Mouse (Mus musculus) B cell, adult 2 months (primary cell): ENCODE data around the gene Gm10491.
A peak's percentile ranks its signal among the peaks of the same experiment; 100 is the strongest.
"Not testable (repeated sequence)": the region's sequence is repeated elsewhere in the genome, so short reads cannot be mapped to it uniquely, and the experiment has no call there.

Experiments
- DNase-seq, 2 experiments: peaks; one replicate each; pipeline ENCODE4 v3.0.0; 2022

The Gm10491 gene

DNA sequence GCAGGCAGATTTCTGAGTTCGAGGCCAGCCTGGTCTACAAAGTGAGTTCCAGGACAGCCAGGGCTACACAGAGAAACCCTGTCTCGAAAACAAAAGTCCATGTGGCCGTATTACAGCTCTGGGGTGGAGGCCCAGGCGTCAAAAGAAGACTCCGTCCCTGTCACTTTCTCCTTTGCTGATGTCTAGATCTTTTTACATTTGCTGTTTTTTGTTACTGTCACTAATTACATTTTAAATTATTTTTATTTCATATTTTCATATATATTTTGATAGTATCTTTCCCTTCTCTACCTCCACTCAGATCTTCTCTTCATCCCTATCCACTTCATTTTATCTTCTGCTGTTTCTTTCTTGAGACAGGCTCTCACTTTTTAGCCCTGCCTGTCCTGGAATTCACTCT is at the start of gene Gm10491:
Gene Gm10491 (minus strand): TSS at position 101 of the 400 bp plus-strand sequence.
- no peak for DNase-seq

DNA sequence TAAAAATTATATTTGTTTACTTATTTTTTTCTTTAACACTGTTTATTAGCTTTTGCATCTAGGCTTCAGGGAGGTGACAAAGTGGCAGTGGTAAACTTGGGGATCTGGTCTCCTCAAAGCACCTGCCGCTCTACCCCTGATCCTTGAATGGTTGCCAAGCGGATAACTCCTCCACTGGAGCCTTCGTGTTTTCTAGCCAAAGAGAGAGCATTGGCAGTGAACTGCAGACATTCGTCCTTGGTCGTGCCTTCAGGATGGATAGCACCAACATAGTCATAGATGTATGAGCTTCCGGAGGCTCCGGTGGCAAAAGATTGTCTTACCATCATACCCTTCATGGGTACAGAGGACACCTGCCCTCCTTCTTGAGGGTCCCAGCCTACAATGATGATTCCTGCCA is 42.5 kb upstream of the Gm10491 start:
- DNase-seq, result no peak

DNA sequence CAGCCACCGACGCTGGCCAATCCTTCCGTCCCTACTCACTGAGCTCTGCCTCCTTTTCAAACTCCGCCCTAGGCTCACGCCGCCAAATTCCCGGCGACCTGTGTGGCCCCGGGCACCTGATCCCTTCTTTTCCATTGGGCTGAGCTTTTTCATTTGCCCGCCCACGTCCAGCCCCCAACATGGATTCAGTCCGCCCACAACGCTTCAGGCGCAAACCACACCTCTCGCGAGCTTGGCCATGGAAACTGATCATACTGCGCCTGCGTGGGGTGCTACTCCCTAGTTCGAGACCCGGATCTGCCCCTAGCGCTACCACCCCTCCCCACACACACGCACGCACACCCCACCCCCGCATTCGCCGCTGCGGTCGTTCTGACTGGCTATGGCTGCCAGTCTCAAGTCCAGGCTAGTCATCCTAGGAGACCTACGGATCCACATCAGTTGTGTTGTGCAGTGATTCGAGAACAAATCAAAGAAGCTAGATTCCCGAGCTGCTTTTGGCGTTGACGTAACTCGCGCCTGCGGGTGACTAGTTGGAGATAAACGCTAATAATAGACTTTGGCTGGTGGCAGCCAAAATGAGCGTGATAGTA is 40.4 kb upstream of the Gm10491 start:
- DNase-seq, result peak; percentile 86 to 89

DNA sequence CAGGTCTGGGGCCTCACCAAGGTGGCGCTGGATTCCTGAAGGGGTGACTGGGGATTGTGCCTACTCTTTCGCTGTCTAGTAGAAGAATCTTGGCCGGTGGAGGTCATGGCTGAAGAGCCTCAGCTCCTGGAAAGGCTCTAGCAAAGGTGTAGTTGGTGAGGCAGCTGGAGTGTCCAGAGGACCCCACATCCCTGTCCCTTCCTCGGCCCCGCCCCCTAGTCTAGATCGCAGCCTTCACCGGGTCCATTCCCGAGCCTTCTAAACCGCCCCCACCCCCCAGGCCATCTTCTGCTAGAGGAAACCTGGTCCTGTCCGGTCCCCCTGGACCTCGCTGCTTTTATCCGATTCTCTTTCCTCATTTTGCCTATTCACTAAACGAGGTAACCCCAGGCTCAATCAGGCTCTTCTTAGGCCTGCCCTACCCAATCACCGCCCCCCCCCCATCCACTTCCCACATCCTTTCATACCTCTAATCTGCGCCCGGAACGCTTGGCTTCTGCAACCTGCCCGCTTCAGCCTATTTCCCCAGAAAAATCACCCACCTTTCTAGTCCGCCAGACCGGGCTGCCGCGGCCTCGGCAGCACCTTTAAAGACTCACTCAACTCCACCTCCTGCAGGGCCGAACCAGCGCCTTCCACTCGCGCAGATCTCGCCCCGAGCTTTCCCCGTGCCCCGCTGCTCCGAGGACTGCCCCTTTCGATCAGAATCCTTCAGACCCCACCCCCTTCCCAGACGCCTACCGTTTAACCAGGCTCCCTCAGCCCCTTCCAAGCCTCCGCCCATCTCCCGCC is 39.7 kb upstream of the Gm10491 start, which contains the start of gene Hdac6:
Gene Hdac6 (minus strand): TSS at position 782 of the 792 bp plus-strand sequence.
- peak; percentile 1 to 6 for DNase-seq

DNA sequence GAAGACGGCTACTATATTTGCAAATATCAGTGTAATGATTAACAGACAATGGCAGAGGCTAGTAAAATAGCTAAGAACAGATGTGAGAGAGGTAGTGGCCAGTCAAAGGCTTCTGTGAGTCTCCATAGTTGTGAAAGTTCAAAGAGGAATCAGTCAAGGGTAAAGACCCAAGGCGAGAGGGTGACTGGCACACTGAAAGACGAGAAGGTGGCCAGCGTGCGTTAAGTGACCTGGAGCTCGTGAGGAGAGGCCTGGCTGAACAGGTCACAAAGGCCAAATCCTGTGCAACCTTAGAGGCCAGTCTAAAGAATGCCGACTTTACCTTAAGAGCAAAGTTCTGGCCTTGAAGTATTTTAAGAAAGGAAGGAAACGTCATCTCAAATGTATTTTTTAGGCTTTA is 38.0 kb upstream of the Gm10491 start:
- no peak for DNase-seq

DNA sequence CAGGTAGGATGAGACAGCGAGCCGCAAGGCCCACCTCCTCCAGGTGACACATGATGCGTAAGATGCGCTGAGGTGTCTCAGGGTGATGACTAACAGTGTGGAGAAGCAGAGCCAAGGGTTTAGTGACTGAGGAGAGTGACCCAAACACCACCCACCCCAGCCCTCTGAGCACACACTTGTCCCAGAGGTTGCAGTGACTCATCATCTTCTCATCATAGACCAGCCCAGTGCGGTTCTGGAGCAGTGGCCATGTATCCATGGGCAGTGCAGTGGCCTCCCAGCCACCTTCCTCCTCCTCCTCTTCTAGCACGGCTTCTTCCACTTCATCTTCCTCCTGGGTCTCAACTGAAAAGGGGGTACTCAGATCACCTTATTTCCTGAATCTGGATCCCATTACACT is 30.0 kb upstream of the Gm10491 start:
- no peak for DNase-seq

DNA sequence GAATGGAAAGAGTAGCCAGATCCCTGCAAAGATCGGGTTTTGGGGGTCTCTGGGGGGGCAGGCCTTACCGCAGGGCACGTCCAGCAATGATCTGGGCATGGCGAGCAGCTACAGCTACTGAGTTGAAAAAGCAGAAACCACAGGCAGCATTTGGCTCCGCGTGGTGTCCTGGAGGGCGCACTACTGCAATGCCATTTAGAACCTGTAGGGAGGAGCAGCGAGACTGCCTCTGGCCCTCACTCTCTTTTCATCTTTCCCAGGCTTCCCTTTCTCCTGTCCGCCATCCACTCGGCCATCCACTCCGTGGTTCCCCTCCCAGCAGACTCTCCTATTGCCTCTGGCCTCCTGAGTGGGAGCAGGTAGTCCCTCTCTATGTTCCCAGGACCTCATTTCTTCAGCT is 29.2 kb upstream of the Gm10491 start:
- DNase-seq, result no peak

DNA sequence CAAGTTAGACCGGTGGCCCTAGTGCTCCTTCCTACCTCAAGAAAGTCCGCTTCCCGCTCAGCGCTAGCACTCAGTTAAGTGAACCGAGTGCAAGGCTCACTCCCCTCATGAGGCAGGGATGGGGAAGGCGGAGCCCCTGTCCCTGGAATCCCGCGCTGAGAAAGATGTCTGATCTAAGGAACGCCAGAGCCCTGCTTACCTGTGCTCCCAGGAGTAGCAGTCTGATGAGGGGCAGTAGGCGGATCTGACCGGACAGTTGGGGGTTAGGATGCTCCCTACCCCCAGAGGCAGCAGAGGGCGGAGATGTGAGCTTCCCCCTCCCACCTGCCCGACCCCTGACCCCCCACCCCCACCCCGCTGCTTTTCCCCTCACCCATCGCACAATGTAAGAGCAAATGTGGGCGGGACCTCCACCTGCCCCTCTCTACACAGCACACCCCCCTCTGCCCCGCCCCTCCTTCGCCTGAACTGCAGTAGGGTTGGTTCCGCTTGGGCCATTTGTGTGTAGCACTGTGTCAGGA is 20.7 kb upstream of the Gm10491 start, which contains the start of gene Eras:
Gene Eras (minus strand): TSS at position 338 of the 521 bp plus-strand sequence.
- no peak for DNase-seq

DNA sequence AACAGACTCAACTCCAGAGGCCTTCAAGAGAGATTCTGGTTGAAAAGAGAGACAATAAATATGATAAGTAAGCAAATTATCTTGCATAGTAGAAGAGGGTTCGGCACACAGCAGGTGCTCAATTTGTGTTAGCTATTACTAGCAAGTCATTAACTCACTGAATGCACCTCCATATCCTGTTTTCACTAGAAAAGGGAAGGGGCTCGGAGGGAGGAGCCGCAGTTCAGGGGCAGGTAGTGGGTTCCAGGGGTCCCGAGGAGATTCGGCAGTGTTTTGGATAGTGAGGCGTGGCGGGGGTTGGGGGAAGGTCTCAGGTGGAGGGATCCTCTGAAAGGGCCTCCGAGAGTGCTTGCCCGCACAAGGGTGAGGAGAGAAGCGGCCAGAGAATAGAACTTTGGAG is 19.5 kb upstream of the Gm10491 start:
- no peak for DNase-seq

DNA sequence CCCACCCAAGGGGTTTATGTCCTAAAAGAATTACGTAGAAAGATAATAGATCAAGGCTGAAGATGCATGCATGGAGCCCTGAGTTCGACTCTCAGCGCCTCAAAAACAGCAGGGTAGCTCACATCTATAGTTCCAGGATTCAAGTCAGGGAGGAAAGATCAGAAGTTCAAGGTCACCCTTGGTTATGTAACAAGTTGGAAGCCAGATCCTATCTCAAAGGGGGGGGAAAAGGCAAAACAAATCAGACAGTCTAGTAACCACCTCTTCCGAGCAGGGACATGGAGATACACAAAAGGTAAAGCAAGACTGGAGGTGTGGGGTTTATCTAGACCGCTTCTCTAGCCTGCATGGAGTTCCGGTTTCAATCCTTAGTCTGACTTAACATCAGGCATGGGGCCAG is 18.6 kb upstream of the Gm10491 start:
- DNase-seq, result no peak

DNA sequence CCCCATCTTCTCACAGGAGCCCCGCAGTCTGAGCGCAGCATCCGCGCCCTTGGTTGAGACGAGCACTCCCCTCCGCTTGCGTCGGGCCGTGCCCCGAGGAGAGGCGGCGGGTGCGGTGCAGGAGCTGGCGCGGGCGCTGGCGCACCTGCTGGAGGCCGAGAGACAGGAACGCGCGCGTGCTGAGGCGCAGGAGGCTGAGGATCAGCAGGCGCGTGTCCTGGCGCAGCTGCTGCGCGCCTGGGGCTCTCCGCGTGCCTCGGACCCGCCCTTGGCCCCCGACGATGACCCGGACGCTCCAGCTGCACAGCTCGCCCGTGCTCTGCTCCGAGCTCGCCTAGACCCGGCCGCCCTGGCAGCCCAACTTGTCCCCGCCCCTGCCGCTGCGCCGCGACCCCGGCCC is 14.4 kb upstream of the Gm10491 start:
- DNase-seq, result no peak

DNA sequence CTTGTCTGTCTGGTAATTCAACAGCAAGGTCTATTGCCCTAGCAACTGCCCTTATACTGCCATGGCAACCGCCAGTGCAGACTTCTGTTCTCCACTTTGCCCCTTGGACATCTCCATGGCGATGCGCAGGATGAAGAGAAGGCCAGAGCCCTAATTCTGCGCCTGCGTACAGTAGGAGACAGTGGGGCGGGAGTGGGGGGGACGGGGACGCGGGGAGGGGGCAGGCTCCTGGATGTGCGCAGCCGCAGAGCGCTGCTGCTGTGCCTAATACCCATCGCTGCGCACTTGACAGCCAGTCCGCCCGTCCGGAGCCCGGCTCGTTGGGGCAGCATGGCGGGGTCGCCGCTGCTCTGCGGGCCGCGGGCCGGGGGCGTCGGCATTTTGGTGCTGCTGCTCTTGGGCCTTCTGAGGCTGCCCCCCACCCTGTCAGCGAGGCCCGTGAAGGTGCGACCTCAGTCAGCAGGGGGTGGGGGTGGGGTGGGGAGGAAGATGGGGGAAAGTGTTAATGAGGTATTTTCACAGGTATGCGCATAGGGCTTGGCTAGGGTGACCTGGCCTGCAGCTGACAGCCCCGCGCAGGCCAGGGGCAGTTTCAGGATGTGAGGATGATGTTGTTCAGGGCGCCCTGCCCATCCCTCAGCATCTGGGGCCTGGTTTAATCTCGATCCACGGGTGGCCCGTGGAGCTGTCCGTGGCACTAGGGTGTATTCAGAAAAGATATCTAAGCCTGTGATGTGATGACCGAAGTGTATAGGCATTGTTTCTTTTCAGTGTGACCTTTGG is 12.2 kb upstream of the Gm10491 start, which contains the start of gene Pcsk1n:
Gene Pcsk1n (plus strand): TSS at position 222 of the 783 bp plus-strand sequence.
- DNase-seq, result no peak

DNA sequence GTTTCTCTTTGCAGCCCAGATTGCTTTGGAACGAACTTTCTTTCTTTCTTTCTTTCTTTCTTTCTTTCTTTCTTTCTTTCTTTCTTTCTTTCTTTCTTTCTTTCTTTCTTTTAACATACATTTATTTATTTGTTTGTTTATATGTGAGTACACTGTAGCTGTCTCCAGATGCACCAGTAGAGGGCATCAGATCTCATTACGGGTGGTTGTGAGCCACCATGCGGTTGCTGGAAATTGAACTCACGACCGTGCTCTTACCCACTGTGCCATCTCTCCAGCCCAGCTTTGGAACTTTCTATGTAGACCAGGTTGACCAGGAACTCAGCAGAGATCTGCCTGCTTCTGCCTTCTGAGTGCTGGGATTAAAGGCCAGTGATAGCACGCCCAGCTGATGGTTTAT is 10.3 kb upstream of the Gm10491 start:
- DNase-seq, result not testable (repeated sequence)

DNA sequence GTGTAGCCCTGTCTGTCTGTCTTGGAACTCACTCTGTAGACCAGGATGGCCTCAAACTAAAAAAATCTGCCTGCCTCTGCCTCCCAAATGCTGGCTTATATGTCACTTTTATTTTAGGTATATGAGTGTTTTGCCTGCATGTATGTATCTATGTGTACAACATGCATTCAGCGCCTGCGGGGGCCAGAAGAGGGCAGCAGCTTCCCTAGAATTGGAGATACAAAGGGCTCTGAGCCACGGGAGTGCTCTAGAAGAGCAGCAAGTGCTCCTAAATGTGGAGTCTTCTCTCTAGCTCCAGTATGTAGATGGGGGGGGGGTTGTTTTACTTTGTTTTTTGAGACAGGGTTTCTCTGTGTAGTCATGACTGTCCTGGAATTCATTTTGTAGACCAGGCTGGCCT is 8.0 kb upstream of the Gm10491 start:
- DNase-seq, result peak; percentile 46 to 47

DNA sequence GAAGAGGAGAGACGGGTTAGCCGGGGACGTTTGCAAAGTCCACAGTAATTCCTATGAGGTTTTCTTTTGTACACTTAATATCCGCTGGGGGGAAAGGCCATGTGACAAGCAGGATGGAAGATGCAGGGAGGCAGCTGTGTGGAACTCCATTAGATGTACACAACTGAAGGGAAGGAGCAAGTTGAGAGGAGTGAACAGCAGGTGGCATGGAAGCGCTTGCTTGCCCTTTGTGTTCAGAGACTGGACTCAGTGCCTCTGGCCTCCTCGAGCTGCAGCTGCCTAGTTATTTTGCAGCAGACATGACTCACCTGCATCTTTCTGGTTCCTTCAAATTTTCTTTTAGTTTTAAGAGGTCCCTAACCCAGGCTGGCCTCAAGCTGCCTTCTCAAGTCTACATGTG is 2.8 kb upstream of the Gm10491 start:
- DNase-seq, result no peak

DNA sequence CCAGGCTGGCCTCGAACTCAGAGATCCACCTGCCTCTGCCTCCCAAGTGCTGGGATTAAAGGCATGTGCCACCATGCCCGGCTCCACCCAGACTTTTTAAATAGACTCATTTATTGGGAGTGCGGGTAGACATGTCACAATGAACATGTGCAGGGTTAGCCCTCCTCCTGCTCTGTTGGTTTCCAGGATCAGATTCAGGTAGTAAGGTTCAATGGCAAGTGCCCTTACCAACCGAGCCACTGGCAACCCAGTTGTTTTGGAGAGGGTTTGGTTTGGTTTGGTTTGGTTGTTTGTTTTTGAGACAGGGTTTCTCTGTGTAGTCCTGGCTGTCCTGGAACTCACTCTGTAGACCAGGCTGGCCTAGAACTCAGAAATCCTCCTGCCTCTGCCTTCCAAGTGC is 1.6 kb upstream of the Gm10491 start, which contains the start of gene Gm10490:
Gene Gm10490 (plus strand): TSS at position 301 of the 400 bp plus-strand sequence.
- not testable (repeated sequence) for DNase-seq

DNA sequence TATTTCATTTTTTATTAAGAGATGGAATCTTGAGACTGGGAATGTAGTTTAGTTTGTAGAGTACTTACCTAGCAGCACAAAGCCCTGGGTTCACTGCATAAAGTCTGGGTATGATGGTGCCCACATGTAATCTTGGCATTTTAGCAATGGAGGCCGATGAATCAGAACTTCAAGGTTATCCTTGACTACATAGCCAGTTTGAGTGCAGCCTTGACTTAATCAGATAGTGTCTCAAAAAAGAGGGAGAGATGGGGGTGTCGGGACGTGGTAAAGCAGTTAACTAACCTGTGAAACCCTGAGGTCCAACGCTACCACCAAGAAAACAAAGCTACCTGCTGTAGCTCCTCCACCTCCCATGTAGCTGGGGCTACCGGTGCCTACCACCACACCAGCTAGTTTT is 3.2 kb downstream of the Gm10491 start:
- no peak for DNase-seq

DNA sequence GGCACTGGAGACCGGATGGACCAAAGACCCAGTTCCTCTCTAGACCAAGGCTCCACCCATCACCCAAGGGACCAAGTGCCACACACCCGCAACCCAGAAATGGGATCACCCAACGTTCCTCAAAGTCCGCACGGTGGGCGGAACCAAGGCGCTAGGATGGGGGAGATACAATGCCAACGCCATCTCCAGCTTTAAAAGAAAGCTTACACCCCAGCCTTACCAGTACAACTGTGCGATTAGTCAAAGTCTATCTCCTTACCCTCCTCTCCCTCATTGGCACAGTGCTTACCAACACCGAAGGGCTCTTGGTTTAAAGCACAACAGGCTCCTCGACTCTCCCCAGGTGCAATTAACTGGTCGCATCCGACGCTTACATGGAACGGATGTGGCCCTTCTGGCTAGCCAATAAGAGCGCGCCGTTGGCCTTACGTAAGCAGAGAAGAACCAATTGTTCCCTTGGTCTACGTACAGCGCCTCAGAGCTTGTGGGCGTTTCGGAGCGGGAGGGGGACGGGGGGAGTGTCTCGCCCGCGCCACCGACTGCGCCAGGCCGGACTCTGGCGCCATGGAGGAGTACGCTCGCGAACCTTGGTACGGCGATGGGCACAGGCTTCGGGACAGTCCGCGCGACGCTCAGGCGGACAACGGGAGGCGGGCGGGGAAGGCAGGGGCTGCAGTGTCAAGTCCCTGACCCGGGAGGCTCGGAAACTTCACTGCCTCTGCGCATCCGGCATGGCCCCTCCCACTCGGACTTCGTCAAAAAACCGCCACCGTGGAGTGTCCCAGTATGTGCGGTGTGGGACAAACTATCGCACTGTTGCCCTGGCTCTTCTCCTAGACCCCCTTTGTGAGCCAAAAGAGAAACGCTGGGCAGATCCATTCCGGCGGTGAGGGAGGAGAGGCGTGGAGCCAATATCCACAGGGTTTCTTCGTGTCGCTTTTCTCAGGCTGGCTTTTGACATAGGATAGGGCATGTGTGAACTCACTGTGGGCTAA is 8.5 kb downstream of the Gm10491 start, which contains the start of the genes Pqbp1 and Timm17b:
Gene Pqbp1 (minus strand): TSS at position 390 of the 995 bp plus-strand sequence.
Gene Timm17b (plus strand): TSS at position 478 of the 995 bp plus-strand sequence.
- peak; percentile 84 to 86 for DNase-seq

DNA sequence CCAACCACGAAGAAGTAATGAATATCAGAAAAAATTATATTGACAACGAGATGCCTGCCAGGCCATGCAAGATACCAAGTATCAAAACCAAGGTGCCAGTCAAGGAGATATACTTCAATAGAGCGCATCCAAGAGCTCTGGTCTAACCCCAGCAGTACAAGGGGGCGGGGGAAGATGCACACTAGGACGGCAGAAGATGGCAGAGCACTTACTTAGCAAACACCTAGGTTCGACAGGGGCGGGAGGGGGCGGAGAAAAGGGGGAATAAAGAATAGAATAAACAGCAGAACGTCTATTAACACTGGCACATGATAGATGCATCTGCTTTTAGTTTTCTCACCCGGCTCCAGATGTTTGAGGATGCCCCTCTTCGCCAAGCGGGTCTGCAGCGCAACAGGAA is 9.4 kb downstream of the Gm10491 start:
- peak; percentile 47 to 63 for DNase-seq

DNA sequence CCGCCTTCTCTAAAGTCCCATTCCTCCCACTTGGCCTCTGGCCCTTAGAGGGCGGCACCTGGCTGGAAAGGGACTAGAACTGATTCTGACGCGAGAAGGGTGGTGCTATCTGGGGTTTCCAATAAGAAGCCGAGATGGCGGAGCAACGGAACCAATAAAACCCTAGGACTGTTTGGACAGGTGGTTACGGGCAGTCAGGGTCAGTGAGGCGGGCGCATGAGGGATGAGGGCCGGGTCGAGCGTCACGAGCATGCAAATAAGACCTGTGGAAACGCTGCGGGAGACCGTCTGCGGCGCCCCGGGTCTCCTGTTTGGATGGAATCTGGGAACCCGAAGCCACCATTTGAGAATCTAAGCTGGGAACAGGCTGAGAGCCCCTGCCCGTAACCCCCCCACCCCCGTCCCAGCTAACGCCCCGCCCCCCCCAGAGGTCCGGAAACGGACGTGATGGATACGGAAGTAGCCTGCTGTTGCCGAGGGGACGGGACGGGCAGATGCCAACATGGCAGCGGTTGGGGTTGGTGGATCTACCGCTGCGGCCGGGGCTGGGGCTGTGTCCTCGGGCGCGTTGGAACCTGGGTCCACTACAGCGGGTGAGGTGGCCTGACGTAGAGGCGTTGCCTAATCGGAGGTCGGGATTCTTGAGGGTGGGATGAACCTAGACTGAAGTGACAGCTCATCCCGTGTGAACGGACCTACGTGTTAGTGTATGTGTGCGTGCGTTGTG is 23.6 kb downstream of the Gm10491 start, which contains the start of gene Slc35a2:
Gene Slc35a2 (plus strand): TSS at position 188 of the 727 bp plus-strand sequence.
- peak; percentile 76 to 77 for DNase-seq

DNA sequence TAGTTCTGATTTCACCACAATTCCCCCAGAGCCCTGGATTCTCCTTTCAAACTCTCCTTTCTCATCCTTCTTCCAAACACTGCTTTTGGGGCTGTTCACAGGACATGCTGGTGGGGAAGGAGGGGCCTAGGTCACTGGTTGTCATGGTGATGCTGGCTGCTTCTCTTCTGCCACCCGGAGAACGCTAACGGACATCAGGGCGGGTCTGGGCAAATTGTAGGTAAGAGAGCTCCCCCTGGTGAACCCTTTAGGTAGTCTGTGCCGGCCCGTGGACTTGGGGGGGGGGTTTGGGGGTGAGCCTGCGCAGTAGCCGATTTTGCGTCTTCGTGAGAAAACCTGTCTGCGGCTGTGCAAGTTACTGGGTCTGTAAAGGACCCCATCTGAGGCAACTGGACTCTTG is 27.8 kb downstream of the Gm10491 start:
- DNase-seq, result peak; percentile 75
